Mouse (Mus musculus) G1E (cell line): ENCODE results near the gene Pus7. TPM values are rescaled to one million over a fixed set of nuclear protein-coding genes. Genes with fewer than 3 reads are reported as not detected.
A peak's percentile ranks its signal among the peaks of the same experiment; 100 is the strongest.
"Not testable (repeated sequence)": the region's sequence is repeated elsewhere in the genome, so short reads cannot be mapped to it uniquely, and the experiment has no call there.

ENCODE experiments used
- ATAC-seq: 2 replicates; pipeline ENCODE4 v1.8.0; 2016; ENCODE audit warnings: mild to moderate bottlenecking; ENCODE audit not compliant: insufficient number of reproducible peaks, poor library complexity, low FRiP score, severe bottlenecking; ENCODE audit errors: extremely low read depth
- DNase-seq: peaks from one replicate; pipeline ENCODE4 v3.0.0; 2012; ENCODE audit warnings: low spot score
- H3K27me3 ChIP-seq: 2 replicates; pipeline ENCODE4 v1.6.1; 2012; ENCODE audit warnings: mild to moderate bottlenecking, low read length, inconsistent platforms; ENCODE audit not compliant: insufficient read depth
- H3K36me3 ChIP-seq: replicated peaks from 2 replicates; pipeline ENCODE3; 2012; ENCODE audit warnings: mild to moderate bottlenecking, inconsistent platforms
- H3K4me1 ChIP-seq: 2 replicates; pipeline ENCODE4 v1.6.1; 2012; ENCODE audit warnings: low read depth, low read length, inconsistent platforms, mixed read lengths; ENCODE audit not compliant: insufficient read depth
- H3K4me3 ChIP-seq: 2 replicates; pipeline ENCODE4 v1.5.1; 2012; ENCODE audit warnings: low read depth, mild to moderate bottlenecking, inconsistent platforms, low read length, moderate library complexity, mixed read lengths
- H3K9me3 ChIP-seq: replicated peaks from 2 replicates; pipeline ENCODE4 v1.6.1; 2012; ENCODE audit warnings: inconsistent platforms
- CTCF ChIP-seq: IDR thresholded peaks from 2 replicates; pipeline ENCODE4 v1.5.1; 2012; ENCODE audit warnings: low read depth, low read length, inconsistent platforms, mixed read lengths
- GATA1 ChIP-seq: IDR thresholded peaks from 2 replicates; pipeline ENCODE4 v1.6.1; 2012; ENCODE audit warnings: borderline replicate concordance, low read length, inconsistent platforms, mixed read lengths
- GATA2 ChIP-seq: IDR thresholded peaks from 2 replicates; pipeline ENCODE4 v1.6.1; 2012; ENCODE audit warnings: low read depth, low read length, inconsistent platforms, borderline replicate concordance
- POLR2AphosphoS5 ChIP-seq: IDR thresholded peaks from 2 replicates; pipeline ENCODE4 v1.6.1; 2012; ENCODE audit warnings: low read depth, low read length, inconsistent platforms; ENCODE audit not compliant: insufficient replicate concordance
- TAL1 ChIP-seq: conservative IDR thresholded peaks from 2 replicates; pipeline ENCODE4 v1.6.1; 2012; ENCODE audit warnings: low read depth, low read length, inconsistent platforms, mixed read lengths
- polyA plus RNA-seq: library from polyadenylated mRNA; stranded (reverse); fragments of >175 nt; gene quantifications from 2 replicates; pipeline ENCODE4 v1.2.3, GENCODE M21; 2012
- total RNA-seq, 2 experiments: library from RNA; stranded (forward) in 1 of 2; stranded (reverse) in 1 of 2; fragments of 200-1000 nt in 1 of 2; fragments of >200 nt in 1 of 2; fragmentation: Nextera tagmentation in 1 of 2; gene quantifications; 2 replicates each; pipeline ENCODE4 v1.2.3; 2014 to 2017

Gene Pus7
- total and polyA plus RNA-seq, 3 experiments: 8.6 to 78.8 (median 35.7) TPM

GRCm38 (mm10) chr5:23712130-23713001, 71.1 kb downstream of the Pus7 start:
- Histone ChIP-seq H3K9me3 (no peaks in the 10 kb centered on the region), H3K27me3 (no peaks in the 10 kb centered on the region), H3K36me3 (peaks cover 11% of the 10 kb centered on the region), H3K4me3 (peak overlapping the region; percentile 73), H3K4me1 (peaks cover 20% of the 10 kb centered on the region)
- DNase-seq: peak; percentile 67
- no peak for TF ChIP-seq POLR2AphosphoS5
- no peak for TF ChIP-seq GATA2
- no peak for TF ChIP-seq GATA1
- TF ChIP-seq CTCF: no peak
- no peak for TF ChIP-seq TAL1
- peak; percentile 89 for ATAC-seq

- Histone ChIP-seq H3K4me3 (peak overlapping the region; percentile 73), H3K4me1 (peaks cover 14% of the 10 kb centered on the region), H3K36me3 (peaks cover 11% of the 10 kb centered on the region)
- not testable (repeated sequence) for H3K27me3 ChIP-seq, ATAC-seq, H3K9me3 ChIP-seq, DNase-seq
Measured at GRCm38 (mm10) chr5:23711671-23712129, 71.8 kb downstream of the Pus7 start.

GRCm38 (mm10) chr5:23711244-23711643, 72.3 kb downstream of the Pus7 start:
- H3K36me3 ChIP-seq: peaks cover 11% of the 10 kb centered on the region
- peaks cover 14% of the 10 kb centered on the region for H3K4me1 ChIP-seq
- H3K9me3 ChIP-seq: no peaks in the 10 kb centered on the region
- H3K4me3 ChIP-seq: peak overlapping the region; percentile 73
- H3K27me3 ChIP-seq: no peaks in the 10 kb centered on the region
- no peak for ATAC-seq
- TF ChIP-seq CTCF (no peak), TAL1 (no peak), POLR2AphosphoS5 (no peak), GATA2 (no peak), GATA1 (no peak)
- no peak for DNase-seq

GRCm38 (mm10) chr5:23709661-23710060, 73.8 kb downstream of the Pus7 start:
- Histone ChIP-seq H3K27me3 (no peaks in the 10 kb centered on the region), H3K4me3 (no peak overlapping the region), H3K9me3 (no peaks in the 10 kb centered on the region), H3K36me3 (peaks cover 11% of the 10 kb centered on the region), H3K4me1 (peaks cover 14% of the 10 kb centered on the region)
- no peak for TF ChIP-seq TAL1
- no peak for TF ChIP-seq CTCF
- no peak for TF ChIP-seq POLR2AphosphoS5
- TF ChIP-seq GATA2: no peak
- TF ChIP-seq GATA1: no peak
- ATAC-seq (no peak), DNase-seq (no peak)

GRCm38 (mm10) chr5:23706601-23707597, 76.6 kb downstream of the Pus7 start:
- H3K4me1 ChIP-seq, H3K27me3 ChIP-seq, H3K4me3 ChIP-seq, DNase-seq, H3K9me3 ChIP-seq, ATAC-seq: not testable (repeated sequence)
- peaks cover 11% of the 10 kb centered on the region for H3K36me3 ChIP-seq

GRCm38 (mm10) chr5:23697457-23697856, 86.1 kb downstream of the Pus7 start:
- no peaks in the 10 kb centered on the region for H3K4me1 ChIP-seq
- no peak for TF ChIP-seq CTCF
- TF ChIP-seq GATA2: no peak
- no peak for TF ChIP-seq TAL1
- no peak for TF ChIP-seq GATA1
- no peak; the same call in 1 of the 2 replicates for TF ChIP-seq POLR2AphosphoS5
- no peak for ATAC-seq

More at GRCm38 (mm10) chr5:23697457-23697856, 86.1 kb downstream of the Pus7 start:
- DNase-seq: no peak
- Histone ChIP-seq H3K9me3 (0 out of 2 replicates have a peak, but pooled peaks cover 3% of the 10 kb centered on the region), H3K27me3 (no peaks in the 10 kb centered on the region), H3K4me3 (no peak overlapping the region), H3K36me3 (peaks cover 23% of the 10 kb centered on the region)

Other genes with a start within 250 kb of the Pus7 start
- 63.5 and 65.6 TPM in 2 replicates for gene Srpk2, start 99.1 kb downstream of the Pus7 start, total RNA-seq (2014; fragmentation: Nextera tagmentation)
- 65.8 and 76.4 TPM in 2 replicates for gene Srpk2, start 99.1 kb downstream of the Pus7 start, total RNA-seq (2017)
- 10.1 and 11.1 TPM in 2 replicates for gene Srpk2, start 99.1 kb downstream of the Pus7 start, polyA plus RNA-seq
- 32.4 and 34.2 TPM in 2 replicates for gene Rint1, start 4.0 kb upstream of the Pus7 start, total RNA-seq (2014; fragmentation: Nextera tagmentation)
- 45.2 and 67.0 TPM in 2 replicates for gene Rint1, start 4.0 kb upstream of the Pus7 start, total RNA-seq (2017)
- gene Rint1, start 4.0 kb upstream of the Pus7 start, polyA plus RNA-seq: 12.9 and 13.8 TPM in 2 replicates
- gene Tomm7, start 60.5 kb upstream of the Pus7 start, total RNA-seq (2014; fragmentation: Nextera tagmentation): 7.8 and 12.3 TPM in 2 replicates
- 343 and 366 TPM in 2 replicates for gene Tomm7, start 60.5 kb upstream of the Pus7 start, total RNA-seq (2017)
- gene Tomm7, start 60.5 kb upstream of the Pus7 start, polyA plus RNA-seq: 6.0 and 22.3 TPM in 2 replicates
- 47.0 and 58.9 TPM in 2 replicates for gene Fam126a, start 247.0 kb upstream of the Pus7 start, total RNA-seq (2014; fragmentation: Nextera tagmentation)
- 31.4 and 36.9 TPM in 2 replicates for gene Fam126a, start 247.0 kb upstream of the Pus7 start, total RNA-seq (2017)
- 2.8 and 4.4 TPM in 2 replicates for gene Fam126a, start 247.0 kb upstream of the Pus7 start, polyA plus RNA-seq